13 mouse cellular contexts compared by ENCODE assay signal in the genomic region with DNA sequence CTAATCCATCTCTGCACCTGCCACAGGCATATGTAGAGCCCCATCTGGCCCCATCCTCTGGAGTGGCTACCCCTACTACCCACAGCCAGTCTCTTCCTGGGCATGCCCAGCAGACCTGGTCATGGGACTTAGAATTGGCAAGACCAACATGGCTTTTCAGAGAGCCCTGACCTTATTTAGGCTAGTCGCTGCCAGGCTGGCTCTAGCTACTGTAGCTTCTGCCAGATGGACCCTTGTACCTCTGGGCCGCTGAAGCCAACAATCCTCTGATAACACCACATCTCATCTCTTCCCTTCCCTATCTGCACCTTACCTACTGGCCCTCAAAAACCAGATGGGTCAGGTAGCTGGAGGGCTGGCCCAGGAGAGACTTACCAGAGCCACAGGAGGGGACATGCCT.
"Had no signal": no experiment of that assay in that cellular context is flagged by ENCODE, and none has a peak within 500 bp of the region (broad histone marks: within the 10 kb centered on the region; RNA-seq: fewer than 3 reads in every experiment).

No protein-coding gene starts in this region.

- H3K27me3 ChIP-seq: intestine, embryonic 15.5 days; liver, embryonic 13.5 days; lung, embryonic 15.5 days; midbrain, embryonic 15.5 days; neural tube, embryonic 12.5 days; stomach, embryonic 15.5 days had no signal

- H3K27ac ChIP-seq: intestine, embryonic 15.5 days; left cerebral cortex, adult 2 months; limb, embryonic 10.5 days; liver, embryonic 13.5 days; lung, embryonic 15.5 days; macrophage; midbrain, embryonic 15.5 days; neural tube, embryonic 12.5 days; stomach, embryonic 15.5 days had no signal

- H3K4me3 ChIP-seq: intestine, embryonic 15.5 days; left cerebral cortex, adult 2 months; limb, embryonic 10.5 days; liver, embryonic 13.5 days; lung, embryonic 15.5 days; megakaryocyte, embryonic 14.5 days; midbrain, embryonic 15.5 days; neural tube, embryonic 12.5 days; stomach, embryonic 15.5 days had no signal

- DNase-seq: liver, embryonic 13.5 days; liver, postnatal 0 days; lung, postnatal 14 days; right cerebral cortex, postnatal 14 days had no signal

- H3K36me3 ChIP-seq: intestine, embryonic 15.5 days; limb, embryonic 10.5 days; liver, embryonic 13.5 days; lung, embryonic 15.5 days; midbrain, embryonic 15.5 days; neural tube, embryonic 12.5 days; stomach, embryonic 15.5 days had no signal
